Mouse (Mus musculus): ENCODE measurements around the gene Dnhd1. TPM values are rescaled to one million over a fixed set of nuclear protein-coding genes. Genes with fewer than 3 reads are reported as not detected.
"Not testable (repeated sequence)": the region's sequence is repeated elsewhere in the genome, so short reads cannot be mapped to it uniquely, and the experiment has no call there.

Dnhd1 gene
- total RNA-seq, 2 experiments from 2014 or later, result 3.4 to 9.5 TPM

DNA sequence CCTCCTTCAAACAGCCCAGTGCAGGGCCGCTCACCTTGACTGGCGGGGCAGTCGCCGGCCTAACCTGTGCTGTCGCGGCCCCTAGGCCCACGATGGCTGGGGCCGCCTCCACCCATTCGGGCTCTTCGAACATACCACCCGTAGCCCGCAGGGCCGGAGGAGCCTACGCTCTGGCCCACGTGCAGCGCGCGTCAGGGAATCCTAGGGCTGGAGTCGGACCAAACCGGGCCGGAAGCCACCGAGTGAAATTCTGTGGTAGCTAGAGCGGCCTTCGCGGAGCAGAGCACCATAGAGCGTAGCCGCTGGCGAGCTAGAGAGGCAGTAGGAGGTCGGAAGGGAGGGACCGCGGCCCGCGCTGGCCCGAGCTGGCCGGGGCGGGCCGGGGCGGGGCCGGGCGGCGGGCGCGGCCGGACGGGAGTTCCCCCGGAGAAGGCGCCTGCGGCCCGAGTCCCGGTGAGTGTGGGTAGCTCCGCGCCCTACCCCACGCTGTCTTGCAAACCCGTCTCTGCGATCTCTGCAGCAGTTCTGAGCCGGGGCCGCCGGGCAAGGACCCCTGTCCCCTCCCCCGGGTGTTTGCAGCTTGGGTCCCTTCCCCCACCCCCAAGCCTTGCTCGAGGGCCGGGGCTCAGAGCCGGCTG is 85.8 kb downstream of the Dnhd1 start, which contains the start of gene Ilk:
Ilk (plus strand) TSS at position 329 of the 638 bp plus-strand sequence.
- peak; percentile 91 to 94 for DNase-seq (ENCODE audit: low spot score in 2 of 2)
- intact Hi-C loops (cut with DNase I), result loop anchor here (1.0 to 5.0 kb wide), 2 partner anchors 75 to 104 kb away; partner anchors contain the start of genes Mrpl17 and Trim3

DNA sequence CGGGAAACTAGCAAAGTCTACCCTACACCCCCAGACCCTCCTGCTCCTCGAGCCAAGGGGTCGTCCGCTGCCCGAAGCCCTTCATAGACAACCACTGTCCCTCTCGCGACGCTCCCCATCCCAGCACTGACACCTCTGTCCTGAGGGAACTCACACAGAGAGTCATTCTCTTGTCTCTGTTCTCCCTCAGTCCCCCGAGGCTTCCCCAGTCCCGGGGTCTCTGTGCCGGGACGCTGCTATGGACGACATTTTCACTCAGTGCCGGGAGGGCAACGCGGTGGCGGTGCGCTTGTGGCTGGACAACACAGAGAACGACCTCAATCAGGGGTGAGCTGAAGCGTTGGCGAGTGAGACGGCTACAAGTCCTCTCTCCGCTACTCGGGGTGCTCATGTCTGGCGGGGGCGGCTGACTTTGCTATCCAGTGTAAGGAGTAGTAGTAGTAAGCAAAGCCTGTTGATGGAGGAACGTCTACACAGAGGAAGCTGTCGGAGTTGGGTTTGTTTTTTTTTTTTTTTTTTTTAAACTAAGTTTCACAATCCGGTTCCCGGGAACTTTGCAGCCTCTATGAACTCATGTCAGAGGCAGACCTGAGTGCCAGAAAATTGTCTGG is 86.4 kb downstream of the Dnhd1 start, which contains the start of gene Rrp8:
Rrp8 (minus strand) TSS at position 475 of the 611 bp plus-strand sequence.
- DNase-seq (ENCODE audit: low spot score in 2 of 2), result peak; percentile 29 to 36
- intact Hi-C loops (cut with DNase I), result loop anchor here (1.0 to 5.0 kb wide), 2 partner anchors 74 to 105 kb away; partner anchors contain the start of genes Mrpl17 and Trim3

DNA sequence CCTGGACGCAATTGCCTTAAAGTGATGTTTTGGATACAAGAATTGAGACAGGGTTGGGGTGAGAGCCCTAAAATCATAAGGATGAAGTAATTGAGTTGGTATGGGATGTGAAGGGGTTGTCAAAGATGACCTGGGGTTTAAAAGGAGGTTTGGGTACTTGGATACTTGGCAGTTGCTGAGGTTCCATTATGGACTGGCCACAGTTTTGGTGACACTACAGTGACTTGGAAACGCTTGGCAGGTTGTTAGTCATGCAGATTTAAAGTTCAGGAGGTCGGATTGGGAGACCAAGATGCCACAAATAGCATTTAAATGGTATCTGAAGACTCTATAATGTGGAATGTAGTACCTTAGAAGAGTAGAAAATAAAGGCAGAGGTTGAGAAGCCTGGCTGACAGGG is 87.0 kb downstream of the Dnhd1 start:
- intact Hi-C loops (cut with DNase I), result loop anchor here (5.0 kb wide), 1 partner anchor 105 kb away; the partner anchor contains the start of gene Trim3

DNA sequence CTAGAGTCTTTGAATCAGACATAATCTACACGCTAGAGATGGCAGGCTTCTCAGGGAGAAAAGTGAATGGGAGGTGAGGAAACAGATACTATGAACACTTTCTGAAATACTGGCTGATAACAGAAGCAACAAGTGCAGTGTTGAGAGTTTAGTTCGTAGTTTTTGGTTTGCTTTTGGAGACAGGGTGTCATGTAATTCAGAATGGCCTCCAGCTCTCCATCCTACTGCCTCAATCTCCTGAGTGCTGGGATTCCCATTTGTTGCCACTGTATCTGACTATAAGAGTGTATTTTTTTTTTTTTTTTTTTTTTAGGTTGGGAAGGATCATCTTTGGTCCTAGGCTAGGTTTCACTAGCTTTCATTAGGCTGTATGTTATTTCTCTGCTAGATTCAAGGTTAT is 87.7 kb downstream of the Dnhd1 start:
- DNase-seq (ENCODE audit: low spot score in 2 of 2), result no peak
- intact Hi-C loops (cut with DNase I), result loop anchor here (5.0 kb wide), 1 partner anchor 106 kb away; the partner anchor contains the start of gene Trim3

More for the DNA sequence above, 87.0 kb downstream of the Dnhd1 start:
- DNase-seq (ENCODE audit: low spot score in 2 of 2), result no peak

DNA sequence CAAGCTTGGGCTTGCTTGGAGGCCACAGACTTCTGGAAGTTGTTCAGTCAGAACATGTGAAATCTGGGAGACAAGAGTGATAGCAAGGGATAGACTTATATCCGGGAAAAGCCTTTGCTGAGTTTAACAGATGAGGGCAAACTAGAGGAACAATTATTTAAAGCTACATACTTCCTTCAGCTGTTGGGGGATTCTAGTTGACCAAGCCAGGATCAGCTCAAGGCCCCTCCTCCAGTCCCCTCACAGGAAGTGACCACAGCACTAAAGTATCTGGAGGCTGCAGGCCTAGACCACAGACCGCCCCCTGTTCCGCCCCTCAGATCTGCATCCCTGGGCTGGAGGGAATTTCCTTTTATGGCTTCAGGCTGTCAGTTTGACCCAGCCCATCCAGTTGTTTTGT is 88.3 kb downstream of the Dnhd1 start:
- no peak for DNase-seq (ENCODE audit: low spot score in 2 of 2)
- intact Hi-C loops (cut with DNase I), result loop anchor here (5.0 kb wide), 1 partner anchor 107 kb away; the partner anchor contains the start of gene Trim3

DNA sequence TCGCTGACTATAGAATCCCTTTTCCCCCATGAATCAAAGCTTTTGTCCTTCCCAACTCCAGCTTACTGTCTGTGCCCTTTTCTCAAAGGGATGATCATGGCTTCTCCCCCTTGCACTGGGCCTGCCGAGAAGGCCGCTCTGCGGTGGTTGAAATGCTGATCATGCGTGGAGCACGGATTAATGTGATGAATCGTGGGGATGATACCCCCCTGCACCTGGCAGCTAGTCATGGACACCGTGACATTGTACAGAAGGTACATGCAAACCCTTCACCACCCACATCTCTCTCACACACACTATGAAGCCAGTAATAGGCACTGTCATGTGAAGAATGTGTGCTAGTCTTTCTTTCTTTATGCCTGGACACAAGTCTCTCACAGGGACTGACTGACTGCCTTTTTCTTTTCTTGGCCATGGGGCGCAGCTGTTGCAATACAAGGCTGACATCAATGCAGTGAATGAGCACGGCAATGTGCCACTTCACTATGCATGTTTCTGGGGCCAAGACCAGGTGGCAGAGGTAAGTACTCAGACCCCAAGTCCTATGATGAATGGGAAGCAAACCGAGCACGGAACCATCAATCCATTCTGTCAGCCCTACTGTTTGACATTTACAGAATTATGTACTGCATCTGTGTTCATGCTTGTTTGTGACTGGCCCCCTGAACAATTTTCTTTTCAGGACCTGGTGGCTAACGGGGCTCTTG is 89.6 kb downstream of the Dnhd1 start:
- intact Hi-C loops (cut with DNase I), result loop anchor here (5.0 kb wide), 1 partner anchor 183 kb away; no protein-coding TSS in a partner anchor

DNA sequence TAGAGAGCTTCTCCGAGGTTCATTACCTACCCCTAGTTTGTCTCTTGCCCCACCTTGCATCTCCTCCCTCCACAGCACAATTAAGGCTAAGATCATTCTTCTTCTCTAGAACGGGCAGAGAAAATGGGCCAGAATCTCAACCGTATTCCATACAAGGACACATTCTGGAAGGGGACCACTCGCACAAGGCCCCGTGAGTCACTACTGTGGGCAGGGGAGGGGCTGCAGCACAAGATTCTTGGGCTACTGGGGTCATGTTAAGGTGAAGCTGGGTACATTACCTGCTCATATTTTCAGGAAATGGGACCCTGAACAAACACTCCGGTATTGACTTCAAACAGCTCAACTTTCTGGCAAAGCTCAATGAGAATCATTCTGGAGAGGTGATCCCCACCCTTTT is 90.2 kb downstream of the Dnhd1 start:
- intact Hi-C loops (cut with DNase I), result loop anchor here (5.0 kb wide), 1 partner anchor 184 kb away; no protein-coding TSS in a partner anchor
- no peak for DNase-seq (ENCODE audit: low spot score in 2 of 2)

More for the DNA sequence above, 89.6 kb downstream of the Dnhd1 start:
- DNase-seq (ENCODE audit: low spot score in 2 of 2), result no peak

DNA sequence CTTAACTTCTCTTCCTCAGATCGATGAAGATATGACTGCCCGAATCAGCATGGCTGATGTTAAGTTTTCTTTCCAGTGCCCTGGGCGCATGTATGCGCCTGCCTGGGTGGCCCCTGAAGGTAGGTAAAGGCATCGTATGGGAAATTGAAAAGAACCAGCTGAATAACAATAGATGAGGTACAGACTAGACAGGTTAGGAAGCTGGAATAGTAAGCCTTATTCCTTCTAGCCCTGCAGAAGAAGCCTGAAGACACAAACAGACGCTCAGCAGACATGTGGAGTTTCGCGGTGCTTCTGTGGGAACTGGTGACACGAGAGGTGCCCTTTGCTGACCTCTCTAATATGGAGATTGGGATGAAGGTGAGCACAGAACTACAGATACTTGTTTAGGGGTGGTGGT is 91.4 kb downstream of the Dnhd1 start:
- DNase-seq (ENCODE audit: low spot score in 2 of 2), result no peak
- intact Hi-C loops (cut with DNase I), result loop anchor here (5.0 kb wide), 1 partner anchor 185 kb away; no protein-coding TSS in a partner anchor

DNA sequence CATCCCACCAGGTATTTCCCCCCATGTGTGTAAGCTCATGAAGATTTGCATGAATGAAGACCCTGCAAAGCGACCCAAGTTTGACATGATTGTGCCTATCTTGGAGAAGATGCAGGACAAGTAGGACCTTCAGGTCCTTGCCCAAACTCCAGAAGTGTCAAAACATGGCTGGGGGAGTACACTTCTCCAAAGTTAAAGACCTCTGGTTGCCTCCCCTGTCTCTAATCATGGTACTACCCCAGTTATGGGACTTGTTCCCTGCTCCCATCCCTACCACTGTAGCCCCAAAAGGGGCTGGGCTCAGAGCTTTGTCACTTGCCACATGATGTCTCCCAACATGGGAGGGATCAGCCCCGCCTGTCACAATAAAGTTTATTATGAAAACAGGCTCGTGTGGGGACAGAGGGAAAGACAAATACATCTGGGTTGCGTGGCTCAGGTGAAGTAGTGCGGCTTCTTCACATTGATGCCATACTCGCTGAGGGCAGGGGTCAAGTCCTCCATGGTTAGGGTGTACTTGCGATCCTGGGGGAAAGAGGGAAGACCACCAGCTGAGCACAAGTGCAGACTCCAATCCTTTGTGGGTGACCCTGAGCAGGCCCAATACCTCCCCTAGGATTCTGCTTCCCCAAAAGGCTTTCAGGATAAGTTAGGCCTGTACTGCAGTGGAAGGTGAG is 92.0 kb downstream of the Dnhd1 start:
- DNase-seq (ENCODE audit: low spot score in 2 of 2), result not testable (repeated sequence)
- intact Hi-C loops (cut with DNase I), result loop anchor here (5.0 kb wide), 1 partner anchor 185 kb away; no protein-coding TSS in a partner anchor

DNA sequence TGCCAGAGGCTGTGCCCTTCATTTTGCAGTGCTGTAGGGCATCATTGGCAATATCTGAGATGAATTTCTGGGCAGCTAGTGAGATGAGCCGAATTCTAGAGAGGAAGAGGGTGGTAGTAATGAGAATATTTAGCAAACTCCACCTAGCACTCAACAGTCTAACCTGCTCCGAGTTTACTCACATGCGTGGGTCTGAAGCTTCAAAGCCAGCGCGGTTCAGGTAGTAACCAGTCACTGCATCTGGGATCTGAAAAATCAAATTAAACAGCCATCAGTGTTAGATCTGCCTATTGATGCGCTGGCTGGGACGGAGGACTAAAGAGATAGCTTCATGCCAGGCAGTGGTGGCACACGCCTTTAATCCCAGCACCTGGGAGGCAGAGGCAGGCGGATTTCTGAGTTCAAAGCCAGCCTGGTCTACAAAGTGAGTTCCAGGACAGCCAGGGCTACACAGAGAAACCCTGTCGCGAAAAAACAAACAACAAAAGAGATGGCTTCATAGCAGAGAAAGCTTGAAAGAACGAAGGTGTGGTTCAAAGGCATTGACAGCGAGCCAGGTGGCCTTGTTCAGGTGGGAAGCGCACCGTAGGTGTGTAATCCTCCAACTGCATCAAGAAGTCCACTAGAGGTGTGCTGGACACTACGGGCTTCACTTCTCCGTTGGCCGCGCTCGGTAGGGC is 92.8 kb downstream of the Dnhd1 start:
- not testable (repeated sequence) for DNase-seq (ENCODE audit: low spot score in 2 of 2)
- intact Hi-C loops (cut with DNase I), result loop anchor here (5.0 kb wide), 1 partner anchor 186 kb away; no protein-coding TSS in a partner anchor

DNA sequence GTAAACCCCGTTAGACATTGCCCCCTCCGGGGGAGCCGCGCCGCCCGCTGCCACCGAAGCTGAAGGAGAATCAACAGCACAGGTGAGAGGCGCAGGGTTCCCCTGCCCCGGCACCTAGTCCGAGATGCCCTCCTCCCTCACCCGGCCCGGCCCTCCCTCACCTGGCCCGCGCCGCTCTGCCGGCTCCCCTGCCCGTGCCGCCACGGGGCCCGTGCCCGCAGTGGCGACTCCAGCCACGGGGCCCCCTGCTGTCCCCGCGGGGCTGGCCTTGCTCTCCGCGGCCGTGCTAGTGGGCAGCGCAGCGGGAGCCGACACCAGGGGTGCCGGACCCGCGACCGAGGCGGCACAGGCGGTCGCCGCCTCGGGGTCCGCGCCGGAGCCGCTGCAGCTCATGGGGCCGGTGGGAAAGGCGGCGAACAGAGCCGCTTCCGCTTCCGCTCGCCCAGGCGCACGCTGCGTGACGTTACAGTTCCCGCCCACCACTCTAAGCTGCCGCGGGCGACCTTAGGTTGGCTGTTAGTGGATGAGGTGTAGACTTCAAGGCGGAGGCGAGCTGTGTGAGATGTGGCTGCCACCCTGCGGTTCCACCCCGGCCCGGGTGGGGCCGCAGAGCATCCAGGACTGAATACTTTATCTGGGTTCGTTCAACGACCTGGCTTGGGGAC is 93.4 kb downstream of the Dnhd1 start, which contains the start of gene Taf10:
Taf10 (minus strand) TSS at position 436 of the 665 bp plus-strand sequence.
- intact Hi-C loops (cut with DNase I), result loop anchor here (2.0 to 5.0 kb wide), 2 partner anchors 67 to 187 kb away; partner anchors contain the start of gene Mrpl17
- peak; percentile 87 to 88 for DNase-seq (ENCODE audit: low spot score in 2 of 2)

DNA sequence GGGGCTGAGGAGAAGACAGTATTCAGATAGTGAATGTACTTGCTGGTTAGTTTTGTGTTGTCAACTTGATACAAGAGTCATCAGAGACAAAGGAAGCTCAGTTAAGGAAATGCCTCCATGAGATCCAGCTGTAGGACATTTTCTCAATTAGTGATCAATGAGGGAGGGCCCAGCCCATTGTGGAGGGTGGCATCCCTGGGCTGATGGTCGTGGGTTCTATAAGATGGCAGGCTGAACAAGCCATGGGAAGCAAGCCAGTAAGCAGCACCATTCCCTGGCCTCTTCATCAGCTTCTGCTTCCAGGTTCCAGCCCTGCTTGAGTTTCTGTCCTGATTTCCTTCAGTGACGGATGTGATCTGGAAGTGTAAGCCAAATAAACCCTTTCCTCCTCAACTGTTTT is 97.1 kb downstream of the Dnhd1 start:
- no peak for DNase-seq (ENCODE audit: low spot score in 2 of 2)
- intact Hi-C loops (cut with DNase I), result no loop called here

DNA sequence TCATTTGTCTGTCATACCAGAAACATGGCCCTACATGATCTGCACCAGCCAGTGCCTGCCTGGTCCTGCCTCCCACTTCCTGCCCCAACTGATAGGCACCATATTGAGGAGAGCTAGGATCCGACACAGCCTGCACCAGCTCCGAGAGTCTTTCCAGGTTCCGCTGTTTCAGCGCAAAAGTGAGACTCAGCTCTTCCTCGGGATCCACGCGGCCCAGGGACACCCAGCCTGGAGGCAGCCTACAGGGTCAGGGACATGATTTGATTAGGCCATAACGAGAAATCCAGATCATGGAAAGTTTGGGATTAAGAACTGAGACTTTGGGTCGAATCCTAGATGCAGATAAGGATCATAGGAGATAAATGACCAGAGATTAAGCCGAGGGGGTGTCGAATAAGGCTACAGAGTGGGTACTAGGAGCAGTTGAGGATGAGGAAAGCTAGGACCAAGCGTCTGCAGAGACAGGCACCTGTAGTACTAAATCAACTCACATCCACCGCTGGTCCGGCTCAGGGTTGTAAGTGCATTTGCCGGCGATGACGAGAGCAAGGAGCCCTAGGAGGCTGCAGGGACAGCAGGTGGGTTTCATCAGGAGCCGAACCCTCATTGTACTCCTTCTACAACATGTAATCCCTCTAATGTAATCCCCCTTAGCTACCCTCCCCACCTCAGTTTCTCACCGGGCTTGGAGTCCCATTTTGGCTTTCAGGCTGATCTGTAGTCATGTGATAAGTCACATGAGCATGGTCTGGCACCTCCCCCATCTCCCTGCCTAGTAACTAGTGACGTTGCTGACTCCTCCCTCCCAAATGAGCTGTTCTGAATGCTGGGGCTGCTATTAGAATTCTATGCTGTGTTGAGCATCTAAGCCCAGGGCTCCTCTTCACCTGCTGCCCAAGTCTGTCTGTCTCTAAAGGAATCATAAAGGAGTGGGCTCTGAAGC is 101.1 kb downstream of the Dnhd1 start, which contains the start of gene Tpp1:
Tpp1 (minus strand) TSS at position 745 of the 943 bp plus-strand sequence.
- peak; percentile 90 to 93 for DNase-seq (ENCODE audit: low spot score in 2 of 2)
- intact Hi-C loops (cut with DNase I), result no loop called here

DNA sequence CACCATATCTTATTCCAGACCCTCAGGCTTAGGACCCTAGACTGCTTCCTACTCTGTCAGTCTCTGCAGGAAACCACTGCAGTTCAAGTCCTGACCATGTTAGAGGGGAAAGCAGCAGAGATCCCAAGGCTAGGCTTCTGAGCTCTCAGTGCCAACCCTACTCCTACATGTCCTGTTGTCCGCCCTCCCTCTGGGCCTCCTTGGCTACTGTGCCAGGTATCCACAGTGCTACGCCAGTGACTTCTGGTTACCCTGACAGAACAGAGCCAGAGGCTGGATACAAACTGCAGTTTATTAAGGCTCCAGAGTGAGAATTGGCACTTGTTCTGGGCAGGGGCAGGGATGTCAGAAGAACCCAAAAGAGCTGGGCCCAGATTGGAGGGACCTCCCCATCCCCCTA is 102.1 kb downstream of the Dnhd1 start:
- no peak for DNase-seq (ENCODE audit: low spot score in 2 of 2)
- intact Hi-C loops (cut with DNase I), result no loop called here

DNA sequence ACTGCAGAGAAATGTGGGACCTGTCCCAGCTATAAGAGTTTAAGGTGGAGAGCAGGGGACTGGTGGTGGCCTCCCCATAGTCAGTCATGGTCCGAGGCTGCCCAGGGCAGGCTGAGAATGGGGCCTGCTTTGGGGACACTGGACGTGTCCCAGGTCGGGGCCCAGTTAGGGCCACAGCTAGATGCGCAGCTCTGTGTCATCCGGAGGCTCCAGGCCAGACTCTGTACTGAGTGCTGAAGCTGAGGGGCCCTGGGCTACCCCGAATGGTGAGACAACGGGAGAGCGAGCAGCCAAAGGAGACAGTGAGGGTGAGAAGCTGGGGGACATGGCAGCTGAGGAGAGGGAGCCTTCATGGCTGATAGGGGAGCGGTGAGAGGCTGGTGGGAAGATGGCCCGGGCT is 102.7 kb downstream of the Dnhd1 start:
- DNase-seq (ENCODE audit: low spot score in 2 of 2), result no peak
- intact Hi-C loops (cut with DNase I), result no loop called here

DNA sequence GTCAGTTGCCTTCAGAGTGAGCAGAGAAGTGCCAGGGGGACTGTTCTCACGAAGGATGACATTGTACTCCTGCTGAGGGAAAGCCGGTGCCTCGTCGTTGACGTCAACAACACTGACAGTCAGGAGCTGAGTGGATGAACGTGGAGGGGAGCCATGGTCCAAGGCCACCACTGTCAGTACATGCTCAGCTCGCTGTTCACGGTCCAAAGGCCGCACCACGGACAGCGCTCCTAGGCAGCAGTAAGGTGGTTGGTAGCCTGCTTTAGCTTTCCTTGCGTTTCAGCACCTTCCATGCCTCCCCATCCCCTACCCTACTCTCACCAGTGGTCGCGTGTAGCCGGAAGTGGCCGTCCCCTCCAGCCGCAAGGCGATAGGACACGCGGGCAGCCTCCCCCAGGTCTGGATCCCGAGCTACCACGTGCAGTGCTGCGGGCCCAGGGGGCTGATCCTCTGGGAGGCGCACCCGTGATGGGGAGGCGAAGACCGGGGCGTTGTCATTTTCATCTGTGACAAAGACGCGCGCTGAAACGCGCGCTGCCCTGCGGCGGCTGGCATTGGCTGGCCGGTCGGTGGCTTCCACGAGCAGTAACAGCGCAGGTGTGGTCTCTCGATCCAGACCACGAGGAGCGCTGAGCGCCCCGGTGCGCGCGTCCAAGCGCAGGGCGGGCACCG is 111.3 kb downstream of the Dnhd1 start:
- DNase-seq (ENCODE audit: low spot score in 2 of 2), result no peak
- intact Hi-C loops (cut with DNase I), result no loop called here
